Mouse (Mus musculus) T-helper 2 cell (primary cell): Measurements from ENCODE around the gene Clec2i.
"Not testable (repeated sequence)": the region's sequence is repeated elsewhere in the genome, so short reads cannot be mapped to it uniquely, and the experiment has no call there.

Experiments
- in situ Hi-C: fragments of 300-600 bp; cut with MboI, MseI; formaldehyde crosslinking; loops from one replicate; pipeline ENCODE4 v1.15.1; 2025; ENCODE audit warnings: high pct_unique_total_duplicates

Gene Clec2i

GRCm38 (mm10) chr6:128854024-128854820, 33.2 kb upstream of the Clec2i start:
- in situ Hi-C loops, result loop anchor here (5.0 to 25.0 kb wide), 5 partner anchors 133 to 508 kb away; no protein-coding TSS in a partner anchor

DNA sequence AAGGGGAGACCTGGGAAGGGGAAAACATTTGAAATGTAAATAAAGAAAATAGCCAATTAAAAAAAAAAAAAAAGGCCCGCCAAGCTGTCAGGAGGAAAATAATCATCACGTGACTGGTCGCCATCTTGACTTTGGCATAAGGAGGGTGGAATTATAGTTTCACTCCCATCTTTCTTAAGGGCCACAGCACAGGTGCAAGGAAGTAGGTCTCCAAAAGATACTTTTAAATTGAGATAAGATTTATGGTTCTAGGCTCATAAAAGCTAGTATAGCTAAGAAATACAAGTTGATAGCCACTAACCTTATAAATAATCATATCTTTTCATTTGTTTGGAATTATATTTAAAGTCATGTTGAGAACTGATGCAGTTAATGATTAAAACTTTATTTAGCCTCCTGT, 32.5 kb upstream of the Clec2i start:
- in situ Hi-C loops, result loop anchor here (5.0 to 25.0 kb wide), 5 partner anchors 132 to 507 kb away; no protein-coding TSS in a partner anchor

GRCm38 (mm10) chr6:128855477-128855876, 31.9 kb upstream of the Clec2i start:
- in situ Hi-C loops, result loop anchor here (10.0 to 25.0 kb wide), 3 partner anchors 132 to 507 kb away; no protein-coding TSS in a partner anchor

GRCm38 (mm10) chr6:128856250-128856649, 31.1 kb upstream of the Clec2i start:
- in situ Hi-C loops, result loop anchor here (10.0 to 25.0 kb wide), 3 partner anchors 131 to 506 kb away; no protein-coding TSS in a partner anchor

DNA sequence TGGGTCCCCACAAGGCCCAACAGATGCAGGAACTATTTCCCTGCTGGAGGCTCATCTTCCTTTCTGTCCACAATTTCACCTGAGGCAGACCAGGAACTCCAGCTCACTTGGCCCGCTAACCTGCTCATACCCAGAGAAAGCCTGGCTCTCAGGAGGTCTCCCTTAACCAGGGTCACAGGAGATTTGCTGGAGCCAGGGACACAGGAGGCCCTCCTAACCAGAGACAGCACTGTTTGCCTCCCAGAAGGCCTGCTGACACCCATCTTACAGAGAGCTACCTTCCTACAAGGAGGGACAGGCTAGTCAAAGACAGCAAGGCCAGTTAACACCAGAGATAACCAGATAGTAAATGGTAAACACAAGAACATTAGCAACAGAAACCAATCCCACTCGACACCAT, 29.4 kb upstream of the Clec2i start:
- in situ Hi-C loops, result loop anchor here (10.0 to 25.0 kb wide), 3 partner anchors 129 to 504 kb away; no protein-coding TSS in a partner anchor

DNA sequence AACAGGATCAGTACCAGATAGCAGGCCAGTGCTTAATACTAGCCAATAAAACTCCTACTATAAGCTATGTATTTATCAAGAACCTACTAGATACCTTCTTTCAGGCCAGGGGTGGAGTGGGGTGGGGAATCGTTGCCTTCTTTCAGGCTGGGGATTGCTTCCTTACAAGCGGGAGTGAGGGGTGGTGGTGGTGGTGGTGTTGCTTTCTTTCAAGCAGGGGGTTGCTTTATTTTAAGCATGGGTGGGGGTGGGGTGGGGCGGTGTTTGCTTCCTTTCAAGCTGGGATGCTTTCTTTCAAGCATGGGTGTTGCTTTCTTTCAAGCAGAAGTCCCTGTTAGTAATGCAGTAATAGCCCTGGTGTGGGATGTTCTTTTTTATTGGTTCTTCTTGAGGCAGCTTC, 18.5 kb upstream of the Clec2i start:
- in situ Hi-C loops, result loop anchor here (25.0 kb wide), 2 partner anchors 118 to 493 kb away; no protein-coding TSS in a partner anchor

DNA sequence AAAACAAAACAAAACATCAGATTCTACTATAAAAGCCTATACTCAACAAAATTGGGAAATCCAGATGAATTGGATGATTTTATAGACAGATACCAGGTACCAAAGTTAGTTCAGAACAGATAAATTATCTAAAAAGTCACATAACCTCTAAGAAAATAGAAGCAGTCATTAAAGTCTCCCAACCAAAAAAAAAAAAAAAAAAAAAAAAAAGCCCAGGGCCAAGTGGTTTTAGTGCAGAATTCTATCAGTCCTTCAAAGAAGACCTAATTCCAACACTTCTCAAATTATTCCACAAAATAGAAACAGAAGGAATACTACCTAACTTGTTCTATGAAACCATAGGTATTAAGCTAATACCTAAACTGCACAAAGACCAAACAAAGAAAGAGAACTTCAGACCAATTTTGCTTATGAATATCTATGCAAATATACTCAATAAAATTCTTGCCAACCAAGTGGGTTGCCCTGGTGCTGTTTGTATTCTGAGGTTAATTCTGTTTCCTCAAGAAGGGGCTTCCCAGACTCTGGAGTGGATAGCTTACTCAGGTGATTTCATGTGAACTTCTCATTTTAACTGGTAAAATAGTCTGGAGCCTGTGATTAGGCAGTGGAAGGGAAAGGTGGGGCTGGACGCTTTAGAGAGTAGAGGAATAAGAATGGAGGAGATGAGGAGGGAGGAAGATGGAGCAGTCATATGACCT, 15.3 kb upstream of the Clec2i start:
- in situ Hi-C loops, result loop anchor here (25.0 kb wide), 2 partner anchors 115 to 490 kb away; no protein-coding TSS in a partner anchor

DNA sequence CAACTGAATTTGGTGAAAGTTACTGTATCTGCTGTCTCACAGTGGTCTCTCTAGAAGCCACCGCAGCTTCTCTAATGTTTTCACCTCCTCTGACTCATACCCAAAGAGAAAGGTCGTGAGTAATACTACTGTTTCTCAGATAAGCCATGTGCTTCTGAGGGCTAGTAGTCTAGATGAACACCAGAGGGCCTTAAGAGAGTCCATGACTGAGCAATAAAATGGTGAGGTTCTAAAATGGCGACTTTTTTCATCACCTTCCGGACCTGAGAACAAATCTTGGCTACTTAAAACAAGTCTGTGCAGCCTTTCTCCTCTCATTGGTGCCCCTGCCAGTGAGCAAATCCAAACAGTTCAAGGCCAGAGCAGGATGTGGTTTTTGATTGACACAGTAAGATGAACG, 1.4 kb downstream of the Clec2i start:
- in situ Hi-C loops, result loop anchor here (5.0 kb wide), 1 partner anchor 293 kb away; the partner anchor contains the start of gene Clec2d

DNA sequence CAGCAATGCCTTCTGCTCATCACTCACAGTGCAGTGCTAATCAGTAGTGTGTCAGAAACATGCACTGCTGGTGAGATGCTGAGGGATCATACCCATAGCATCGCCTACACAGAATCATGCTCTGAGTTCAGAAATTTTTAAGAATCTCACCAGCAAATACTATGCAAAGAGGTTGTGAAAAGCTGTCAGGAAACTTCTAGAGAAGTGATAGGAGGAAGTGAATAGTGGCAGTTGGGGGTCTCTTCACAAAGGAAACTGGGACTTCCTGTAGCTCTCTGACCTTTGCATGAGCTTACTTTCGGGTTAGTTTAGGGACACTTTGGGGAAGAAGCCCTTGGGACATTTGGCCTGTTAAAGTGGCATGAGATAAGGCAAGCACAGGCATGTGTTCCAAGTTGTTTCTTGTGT, 3.6 kb downstream of the Clec2i start, which contains the start of gene BC035044:
Gene BC035044 (minus strand): TSS at position 179 of the 408 bp plus-strand sequence.
- in situ Hi-C loops, result no loop called here

DNA sequence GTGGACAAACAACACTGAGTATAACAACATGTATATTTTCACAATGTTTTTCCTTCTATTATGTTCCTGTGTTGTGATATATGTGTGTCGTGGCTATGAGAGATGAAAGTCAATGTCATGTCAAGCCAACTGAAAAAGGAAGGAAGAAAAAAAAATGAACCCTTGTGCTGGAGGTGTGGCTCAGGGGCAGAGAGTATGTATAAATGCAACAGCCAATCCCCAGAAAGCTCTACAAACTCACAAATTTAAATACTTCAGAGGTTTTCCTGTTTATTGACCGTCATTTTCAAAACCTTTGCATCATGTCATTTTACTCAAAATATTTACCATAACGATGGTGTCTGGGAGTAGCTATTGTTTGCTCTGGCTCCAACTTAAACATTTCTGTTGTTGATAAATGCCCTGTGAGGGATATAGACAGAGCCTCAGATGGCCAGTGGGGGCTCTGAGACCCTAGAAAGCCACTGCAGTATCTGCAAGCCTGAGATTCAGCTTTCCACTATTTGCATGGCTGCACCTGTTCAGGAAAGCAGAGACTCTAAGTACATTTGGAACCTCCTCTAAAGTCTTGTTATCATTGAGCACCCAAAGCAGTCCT, 8.1 kb downstream of the Clec2i start:
- in situ Hi-C loops, result no loop called here

- in situ Hi-C loops, result no loop called here
Measured at GRCm38 (mm10) chr6:128900044-128900443, 12.7 kb downstream of the Clec2i start.

DNA sequence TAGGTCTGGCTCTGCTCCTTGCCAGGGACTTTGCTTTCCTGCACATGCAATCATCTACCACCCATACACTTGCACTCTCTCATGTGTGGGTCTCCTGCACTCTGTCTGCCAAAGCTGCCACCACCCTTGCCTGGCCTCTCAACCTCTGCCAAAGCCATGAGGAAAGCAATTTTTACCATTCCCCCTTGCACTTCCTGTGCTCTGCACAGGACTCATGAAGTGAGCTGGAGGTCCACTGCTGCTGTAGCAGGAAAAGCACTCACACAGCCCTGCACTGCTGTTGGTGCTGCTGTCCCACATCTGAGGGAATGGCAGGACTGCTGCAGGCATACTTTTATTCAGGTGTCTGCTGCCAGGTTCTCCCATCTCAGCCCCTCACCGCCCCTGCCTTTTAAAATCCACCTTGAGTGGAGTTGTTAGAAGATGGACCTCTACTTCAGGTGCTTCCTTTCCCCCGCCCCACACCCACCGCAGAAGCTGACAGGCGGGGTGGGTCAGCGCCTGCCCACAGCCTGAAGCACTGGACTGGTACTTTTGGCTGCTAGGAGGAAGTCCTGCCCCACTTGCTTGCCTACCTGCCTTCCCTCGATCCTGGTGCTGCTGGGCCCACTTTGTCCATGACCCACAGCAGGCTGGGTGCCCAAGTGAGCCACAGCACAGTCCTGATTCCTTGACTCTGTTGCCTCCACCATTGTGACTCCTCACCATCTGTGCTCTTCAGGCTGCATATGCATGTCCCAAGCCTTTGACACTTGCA, 13.6 kb downstream of the Clec2i start:
- in situ Hi-C loops, result not testable (repeated sequence)

GRCm38 (mm10) chr6:128913598-128914254, 26.3 kb downstream of the Clec2i start:
- in situ Hi-C loops, result no loop called here

DNA sequence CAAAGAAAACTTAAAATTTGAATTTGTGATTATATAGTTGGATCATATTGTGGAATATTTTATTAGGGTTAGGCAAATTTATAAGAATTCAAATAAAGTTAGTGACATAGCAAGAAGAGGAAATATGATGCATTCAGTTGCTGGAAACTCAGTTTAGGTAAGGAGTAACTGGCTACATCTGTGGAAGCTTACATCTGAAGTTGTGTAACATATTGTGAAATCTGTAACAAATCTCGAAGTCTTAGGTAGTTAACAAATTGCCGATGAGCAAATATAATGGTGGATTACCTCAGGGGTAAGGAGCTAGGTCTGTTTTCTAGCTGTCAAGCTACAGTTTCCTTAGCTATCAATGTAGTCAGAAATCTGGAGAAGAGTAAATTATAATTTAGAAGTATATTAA, 29.9 kb downstream of the Clec2i start:
- in situ Hi-C loops, result no loop called here

- in situ Hi-C loops, result no loop called here
Measured at GRCm38 (mm10) chr6:128933050-128933449, 45.7 kb downstream of the Clec2i start.

DNA sequence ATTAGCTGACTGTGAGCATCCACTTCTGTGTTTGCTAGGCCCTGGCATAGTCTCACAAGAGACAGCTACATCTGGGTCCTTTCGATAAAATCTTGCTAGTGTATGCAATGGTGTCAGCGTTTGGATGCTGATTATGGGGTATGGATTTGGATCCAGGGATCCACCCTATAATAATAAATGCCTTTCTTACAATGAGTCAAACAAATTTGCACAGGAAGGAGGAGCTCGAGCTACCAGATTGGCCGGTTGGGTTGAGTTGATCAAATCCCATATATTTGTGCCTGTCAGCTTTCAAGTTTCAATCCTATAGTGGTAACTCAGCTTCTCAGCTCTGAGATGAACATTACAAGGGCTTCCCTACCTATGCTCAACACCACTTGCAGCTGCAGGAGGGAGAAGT, 46.7 kb downstream of the Clec2i start, which contains the start of gene Clec2g:
Gene Clec2g (plus strand): TSS at position 301 of the 400 bp plus-strand sequence.
- in situ Hi-C loops, result not testable (repeated sequence)

- in situ Hi-C loops, result not testable (repeated sequence)
Measured at GRCm38 (mm10) chr6:128935889-128936665, 48.7 kb downstream of the Clec2i start.

GRCm38 (mm10) chr6:128941646-128942421, 54.4 kb downstream of the Clec2i start:
- in situ Hi-C loops, result no loop called here

DNA sequence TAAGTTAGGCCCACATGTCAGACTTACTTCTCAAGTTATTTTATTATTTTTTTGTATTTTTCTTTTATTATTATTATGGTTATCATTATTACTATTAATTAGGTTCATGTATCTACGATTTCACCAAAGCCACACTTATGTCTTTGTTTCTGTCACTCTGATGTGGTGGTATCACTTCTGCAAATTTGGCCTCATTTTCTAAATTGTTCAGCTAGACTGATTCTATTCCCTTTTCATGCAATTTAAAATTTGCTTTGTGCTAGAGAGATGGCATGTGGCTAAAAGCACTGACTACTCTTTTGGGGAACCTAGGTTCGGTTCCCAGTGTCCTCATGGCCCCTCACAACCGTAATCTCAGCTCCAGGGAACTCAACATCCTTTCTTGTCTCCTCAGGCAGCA, 58.2 kb downstream of the Clec2i start:
- in situ Hi-C loops, result no loop called here
